Mouse (Mus musculus): Measurements from ENCODE around the gene Pdcl. TPM values are rescaled to one million over a fixed set of nuclear protein-coding genes. Genes with fewer than 3 reads are reported as not detected.

Pdcl gene
- polyA plus RNA-seq (2012; rRNA removed): 5.3 and 5.4 TPM in 2 replicates

DNA sequence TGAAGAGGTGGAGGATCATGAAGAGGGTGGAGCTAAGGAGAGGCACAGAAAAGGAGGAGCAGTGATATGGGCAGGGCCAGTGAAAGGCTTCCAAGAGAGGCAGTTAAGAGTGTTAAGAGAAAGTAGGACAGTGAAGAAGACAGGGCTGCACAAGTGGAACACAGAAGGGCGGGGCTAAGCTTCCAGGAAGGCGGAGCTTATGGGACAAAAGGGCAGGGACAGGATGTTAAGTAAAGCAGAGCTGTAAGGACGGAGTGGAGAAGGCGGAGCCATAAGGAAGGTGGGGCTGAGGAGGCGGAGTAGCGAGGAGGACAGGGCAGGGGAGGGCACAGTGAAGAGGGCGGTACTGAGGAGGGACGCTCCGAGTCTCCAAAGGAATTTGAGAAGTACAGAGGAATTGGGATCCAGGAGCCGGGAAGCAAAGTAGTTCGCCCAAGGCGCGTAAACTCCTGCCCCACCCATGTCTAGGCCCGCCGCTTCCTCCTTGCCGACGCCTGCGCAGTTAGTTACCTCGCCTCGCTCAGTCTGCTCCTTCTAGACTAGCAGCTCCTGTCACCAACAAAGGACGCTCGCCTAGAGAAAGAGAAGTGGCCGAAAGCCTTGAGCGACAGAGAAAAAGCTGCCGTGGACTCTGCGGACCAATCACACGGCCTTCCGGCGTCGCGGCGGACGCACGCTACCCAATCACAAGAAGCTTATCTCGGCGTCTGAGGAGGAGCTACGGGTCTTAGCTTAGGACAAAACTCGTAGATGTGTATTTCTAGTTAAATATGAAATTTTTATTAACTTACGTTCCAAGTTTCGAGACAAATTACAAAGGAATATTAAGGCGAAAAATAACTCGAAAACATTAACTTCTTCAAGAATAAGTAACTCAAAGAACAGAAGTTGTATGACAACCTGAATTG, at the start of gene Pdcl:
TSS of gene Pdcl (minus strand) at position 700 of the 908 bp plus-strand sequence.

DNA sequence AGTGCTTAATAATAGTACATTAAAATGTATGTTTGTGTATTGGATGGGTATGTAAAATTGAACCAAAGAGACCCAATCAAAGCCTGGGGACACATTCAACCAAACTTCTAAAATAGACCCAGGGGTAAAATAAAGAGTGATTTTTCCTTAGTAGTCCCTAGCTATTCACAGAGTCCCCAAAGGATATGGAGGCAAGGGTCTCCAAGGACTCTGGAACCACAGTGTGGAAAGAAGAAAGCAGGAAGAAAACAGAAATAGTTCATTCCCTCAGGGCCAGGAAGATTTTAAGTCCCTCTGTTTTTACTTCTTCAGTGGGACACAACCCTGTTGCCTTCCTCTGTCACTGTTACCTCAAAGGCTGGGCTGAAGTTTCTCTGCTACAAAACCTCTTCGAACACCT, 32.9 kb downstream of the Pdcl start, which contains the start of gene Olfr368:
TSS of gene Olfr368 (plus strand) at position 301 of the 400 bp plus-strand sequence.

Other genes starting within 250 kb of the Pdcl start
- gene Olfr362, start 241.4 kb downstream of the Pdcl start, polyA plus RNA-seq (2012; rRNA removed): not detected in 2 replicates
- gene Olfr364-ps1, start 220.0 kb downstream of the Pdcl start, polyA plus RNA-seq (2012; rRNA removed): not detected in 2 replicates
- not detected in 2 replicates for gene Olfr365, start 171.1 kb downstream of the Pdcl start, polyA plus RNA-seq (2012; rRNA removed)
- gene Olfr366, start 147.8 kb downstream of the Pdcl start, polyA plus RNA-seq (2012; rRNA removed): not detected in 2 replicates
- gene Olfr368, start 32.8 kb downstream of the Pdcl start, polyA plus RNA-seq (2012; rRNA removed): not detected in 2 replicates
- 2.7 and 3.4 TPM in 2 replicates for gene Rc3h2, start 63.6 kb upstream of the Pdcl start, polyA plus RNA-seq (2012; rRNA removed)
- 0.47 and 0.98 TPM in 2 replicates for gene Zbtb26, start 83.8 kb upstream of the Pdcl start, polyA plus RNA-seq (2012; rRNA removed)
- gene Zbtb6, start 83.8 kb upstream of the Pdcl start, polyA plus RNA-seq (2012; rRNA removed): 1.2 and 1.5 TPM in 2 replicates
- 3.6 and 4.2 TPM in 2 replicates for gene Rabgap1, start 83.9 kb upstream of the Pdcl start, polyA plus RNA-seq (2012; rRNA removed)
- gene Gpr21, start 157.0 kb upstream of the Pdcl start, polyA plus RNA-seq (2012; rRNA removed): 0.09 TPM in 2 replicates